Mouse (Mus musculus) neural tube, embryonic 14.5 days (tissue): Measurements from ENCODE around the gene Slc33a1. TPM values are rescaled to one million over a fixed set of nuclear protein-coding genes. Genes with fewer than 3 reads are reported as not detected.

Experiments
- ATAC-seq: fragments of 200-750 bp; cut with Nextera tagmentation; 2 replicates; pipeline ENCODE4 v1.8.0; 2017; ENCODE audit warnings: low read depth, mild to moderate bottlenecking, moderate TSS enrichment, moderate library complexity
- H3K27ac ChIP-seq: fragments of 300-500 bp; sonication (generic); 2 replicates; pipeline ENCODE4 v1.5.1; 2014; ENCODE audit warnings: low read depth, mild to moderate bottlenecking, control low read depth, low read length, moderate library complexity, mixed read lengths
- H3K27me3 ChIP-seq: fragments of 300-500 bp; sonication (generic); 2 replicates; pipeline ENCODE4 v1.6.1; 2014; ENCODE audit warnings: low read length; ENCODE audit not compliant: control insufficient read depth, insufficient read depth
- H3K36me3 ChIP-seq: fragments of 300-500 bp; sonication (generic); 2 replicates; pipeline ENCODE4 v1.6.1; 2014; ENCODE audit warnings: low read length, mixed read lengths; ENCODE audit not compliant: control insufficient read depth, insufficient read depth
- H3K4me1 ChIP-seq: fragments of 300-500 bp; sonication (generic); 2 replicates; pipeline ENCODE4 v1.6.1; 2014; ENCODE audit warnings: low read length; ENCODE audit not compliant: control insufficient read depth, insufficient read depth
- H3K4me2 ChIP-seq: fragments of 300-500 bp; sonication (generic); 2 replicates; pipeline ENCODE4 v1.6.1; 2014; ENCODE audit warnings: mild to moderate bottlenecking, low read depth, low read length, control low read depth
- H3K4me3 ChIP-seq: fragments of 300-500 bp; sonication (generic); 2 replicates; pipeline ENCODE4 v1.5.1; 2014; ENCODE audit warnings: low read depth, low read length, control low read depth, mixed read lengths
- H3K9ac ChIP-seq: fragments of 300-500 bp; sonication (generic); replicated peaks from 2 replicates; pipeline ENCODE4 v1.6.1; 2014; ENCODE audit warnings: low read depth, mild to moderate bottlenecking, control low read depth, low read length, mixed read lengths
- H3K9me3 ChIP-seq: fragments of 300-500 bp; sonication (generic); 2 replicates; pipeline ENCODE4 v1.6.1; 2016; ENCODE audit warnings: low read length; ENCODE audit not compliant: control insufficient read depth
- WGBS: fragments of 180-500 bp; shearing (Covaris S2); extraction: QIAGEN DNeasy Blood & Tissue Kit; methylation state at CpG from one replicate; pipeline ENCODE4 v1.1.7; 2014; 5-methylcytosine and 5-hydroxymethylcytosine counted together
- polyA plus RNA-seq: library from polyadenylated mRNA; unstranded; fragments of >200 nt; fragmentation: Nextera tagmentation; extraction: Ambion mirVana; gene quantifications from 2 replicates; pipeline ENCODE4 v1.2.1, GENCODE M21; 2014

Slc33a1 gene
- polyA plus RNA-seq, 1 experiment from 2014 or later, result 19.8 TPM

DNA sequence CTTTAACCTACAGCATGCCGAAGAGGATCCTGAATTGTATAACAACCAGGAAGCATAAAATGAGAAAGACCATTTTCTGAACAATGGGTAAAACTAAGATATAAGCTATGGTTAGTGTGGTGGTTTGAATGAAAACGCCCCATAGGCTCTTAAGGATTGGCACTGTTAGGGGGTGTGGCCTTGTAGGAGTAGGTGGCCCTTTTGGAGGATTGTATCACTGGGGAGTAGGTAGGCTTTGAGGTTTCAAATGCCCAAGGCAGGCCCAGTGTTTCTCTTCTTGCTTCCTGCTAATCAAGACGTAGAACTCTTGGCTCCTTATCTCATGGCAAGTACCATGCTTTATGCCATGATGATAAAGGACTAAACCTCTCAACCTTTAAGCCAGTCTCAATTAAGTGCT is 14.7 kb downstream of the Slc33a1 start:
- H3K27ac ChIP-seq, result no peak overlapping the region
- H3K27me3 ChIP-seq, result no peaks in the 10 kb centered on the region
- no peak overlapping the region for H3K4me3 ChIP-seq
- H3K9me3 ChIP-seq, result no peaks in the 10 kb centered on the region
- no peak overlapping the region for H3K9ac ChIP-seq
- WGBS, result 87% methylated on average over 3 of the region's 3 CpGs
- H3K4me1 ChIP-seq, result no peaks in the 10 kb centered on the region
- no peak for ATAC-seq
- no peak overlapping the region for H3K4me2 ChIP-seq
- H3K36me3 ChIP-seq, result peaks cover 6% of the 10 kb centered on the region; the same call in 1 of the 2 replicates

GRCm38 (mm10) chr3:63941204-63941850 is 23.2 kb downstream of the Slc33a1 start:
- Histone ChIP-seq H3K4me1 (no peaks in the 10 kb centered on the region), H3K9ac (no peak overlapping the region), H3K27me3 (no peaks in the 10 kb centered on the region), H3K4me2 (no peak overlapping the region), H3K4me3 (no peak overlapping the region), H3K36me3 (0 out of 2 replicates have a peak, but pooled peaks cover 3% of the 10 kb centered on the region), H3K9me3 (no peaks in the 10 kb centered on the region), H3K27ac (no peak overlapping the region)
- 94% methylated on average over 2 of the region's 2 CpGs for WGBS
- ATAC-seq, result no peak

- Histone ChIP-seq H3K4me1 (no peaks in the 10 kb centered on the region), H3K36me3 (no peaks in the 10 kb centered on the region), H3K4me2 (no peak overlapping the region), H3K27ac (no peak overlapping the region), H3K9me3 (no peaks in the 10 kb centered on the region), H3K9ac (no peak overlapping the region), H3K27me3 (no peaks in the 10 kb centered on the region), H3K4me3 (no peak overlapping the region)
- no peak for ATAC-seq
- 79% methylated on average over 2 of the region's 2 CpGs for WGBS
Observed at GRCm38 (mm10) chr3:63938928-63939327, 25.6 kb downstream of the Slc33a1 start.

- WGBS, result 5% methylated on average over 47 of the region's 48 CpGs
- Histone ChIP-seq H3K36me3 (no peaks in the 10 kb centered on the region), H3K9me3 (no peaks in the 10 kb centered on the region), H3K4me2 (peak within 1 kb of the TSS; percentile 67), H3K27ac (peak within 1 kb of the TSS; percentile 60; the same call in 1 of the 2 replicates), H3K27me3 (no peaks in the 10 kb centered on the region), H3K4me3 (peak within 1 kb of the TSS; percentile 70), H3K9ac (peak within 1 kb of the TSS; percentile 92), H3K4me1 (no peaks in the 10 kb centered on the region)
- peak; percentile 98 for ATAC-seq
Observed at GRCm38 (mm10) chr3:63928878-63929859, 35.4 kb downstream of the Slc33a1 start, which contains the start of gene E130311K13Rik. TSS of gene E130311K13Rik (minus strand) at chr3:63929472.

GRCm38 (mm10) chr3:63919634-63920033 is 44.9 kb downstream of the Slc33a1 start:
- Histone ChIP-seq H3K4me1 (no peaks in the 10 kb centered on the region), H3K4me2 (no peak overlapping the region), H3K4me3 (no peak overlapping the region), H3K9ac (no peak overlapping the region), H3K36me3 (no peaks in the 10 kb centered on the region), H3K27me3 (no peaks in the 10 kb centered on the region), H3K9me3 (no peaks in the 10 kb centered on the region), H3K27ac (no peak overlapping the region)
- no peak for ATAC-seq
- WGBS, result 69% methylated on average over 3 of the region's 3 CpGs

- Histone ChIP-seq H3K4me1 (no peaks in the 10 kb centered on the region), H3K9ac (no peak overlapping the region), H3K4me3 (no peak overlapping the region), H3K4me2 (no peak overlapping the region), H3K27me3 (no peaks in the 10 kb centered on the region), H3K9me3 (no peaks in the 10 kb centered on the region), H3K27ac (no peak overlapping the region), H3K36me3 (no peaks in the 10 kb centered on the region)
- WGBS, result 80% methylated on average over 4 of the region's 4 CpGs
- no peak for ATAC-seq
Observed at GRCm38 (mm10) chr3:63910301-63910700, 54.3 kb downstream of the Slc33a1 start.

DNA sequence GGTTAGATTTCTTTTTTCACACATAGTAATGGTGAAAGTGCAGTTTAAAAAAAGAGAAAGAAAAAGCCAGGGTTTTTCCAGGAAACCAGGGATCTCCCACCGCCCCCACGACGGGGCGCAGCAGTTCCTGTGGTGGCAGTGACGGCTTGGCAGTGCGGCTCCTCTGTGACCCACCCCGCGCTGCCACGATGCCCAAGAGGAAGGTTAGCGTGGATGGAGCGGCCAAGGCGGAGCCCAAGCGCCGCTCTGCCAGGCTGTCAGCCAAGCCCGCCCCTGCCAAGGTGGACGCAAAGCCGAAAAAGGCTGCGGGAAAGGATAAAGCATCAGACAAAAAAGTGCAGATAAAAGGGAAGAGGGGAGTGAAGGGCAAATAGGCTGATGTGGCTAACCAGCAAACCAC is 59.3 kb downstream of the Slc33a1 start:
- Histone ChIP-seq H3K9ac (0 out of 2 replicates have a peak overlapping the region, but pooled peaks have one; percentile 16), H3K4me2 (peak overlapping the region; percentile 71), H3K4me3 (peak overlapping the region; percentile 20), H3K9me3 (no peaks in the 10 kb centered on the region), H3K27ac (no peak overlapping the region), H3K27me3 (no peaks in the 10 kb centered on the region; the same call in 1 of the 2 replicates), H3K4me1 (peaks cover under 1% of the 10 kb centered on the region; the same call in 1 of the 2 replicates), H3K36me3 (no peaks in the 10 kb centered on the region)
- ATAC-seq, result no peak
- under 1% methylated on average over 18 of the region's 18 CpGs for WGBS

- Histone ChIP-seq H3K27ac (no peak overlapping the region), H3K4me2 (no peak overlapping the region), H3K4me3 (no peak overlapping the region), H3K4me1 (peaks cover 6% of the 10 kb centered on the region; the same call in 1 of the 2 replicates), H3K9ac (no peak overlapping the region), H3K27me3 (no peaks in the 10 kb centered on the region; the same call in 1 of the 2 replicates), H3K9me3 (no peaks in the 10 kb centered on the region), H3K36me3 (no peaks in the 10 kb centered on the region)
- ATAC-seq, result no peak
- 89% methylated on average over 2 of the region's 2 CpGs for WGBS
Observed at GRCm38 (mm10) chr3:63904157-63904556, 60.4 kb downstream of the Slc33a1 start.
